Mouse (Mus musculus) lung, postnatal 0 days (tissue): ENCODE measurements around the gene Dusp10.

ENCODE experiments used
- CTCF ChIP-seq: IDR thresholded peaks from 2 replicates; pipeline ENCODE4 v1.5.1; 2016; ENCODE audit warnings: antibody characterized with exemption, mild to moderate bottlenecking
- EP300 ChIP-seq: IDR thresholded peaks from 2 replicates; pipeline ENCODE4 v1.6.1; 2016; ENCODE audit warnings: antibody characterized with exemption, mild to moderate bottlenecking, control low read depth

DNA sequence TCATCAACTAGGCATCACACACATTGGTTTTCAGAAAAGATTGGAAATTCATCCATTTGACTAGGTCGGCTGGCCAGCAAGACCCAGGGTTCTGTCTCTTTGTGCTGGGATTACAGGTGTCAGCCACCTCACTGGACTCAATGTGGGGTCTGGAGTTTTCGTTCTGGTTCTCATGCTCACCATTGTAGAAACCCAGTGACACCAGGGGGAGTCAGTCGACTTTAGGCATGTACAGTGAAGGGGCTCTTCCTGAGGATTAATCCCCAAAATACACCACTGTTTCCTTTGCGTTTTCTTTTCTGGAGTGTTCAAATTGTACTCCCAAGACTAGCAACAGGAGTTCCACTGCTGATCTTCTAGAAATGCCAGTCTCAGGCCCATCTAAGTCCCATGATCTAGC is 47.8 kb upstream of the Dusp10 start:
- TF ChIP-seq CTCF (no peak; the same call in 1 of the 2 replicates), EP300 (no peak)
